Comparison of ENCODE assay signal across 26 mouse cellular contexts in genomic region chr5:104332296-104332695, GRCm38 (mm10). TPM values are rescaled to one million over a fixed set of nuclear protein-coding genes. Genes with fewer than 3 reads are reported as not detected.
A peak's percentile ranks its signal among the peaks of the same experiment; 100 is the strongest.
DNase-seq lines count a peak whose midpoint lies in the region; ATAC-seq and TF ChIP-seq lines count a peak whose summit lies in the region.
"Had no signal": no experiment of that assay in that cellular context is flagged by ENCODE, and none has a peak within 500 bp of the region (broad histone marks: within the 10 kb centered on the region; RNA-seq: fewer than 3 reads in every experiment).

No protein-coding gene starts in this region.

- 51% methylated on average over 3 of the region's 3 CpGs for WGBS in kidney, postnatal 0 days
- WGBS in kidney, embryonic 15.5 days, result 62% methylated on average over 3 of the region's 3 CpGs
- 33% methylated on average over 3 of the region's 3 CpGs for WGBS in lung, embryonic 14.5 days
- 42% methylated on average over 3 of the region's 3 CpGs for WGBS in lung, adult 2 months
- WGBS in midbrain, postnatal 0 days, result 64% methylated on average over 3 of the region's 3 CpGs
- WGBS in midbrain, embryonic 13.5 days, result 78% methylated on average over 3 of the region's 3 CpGs

- H3K4me2 ChIP-seq in kidney, postnatal 0 days (ENCODE audit: low read length), result no peak overlapping the region
- H3K4me2 ChIP-seq in kidney, embryonic 15.5 days, result no peak overlapping the region
- no peak overlapping the region for H3K4me2 ChIP-seq in lung, embryonic 14.5 days
- H3K4me2 ChIP-seq in midbrain, postnatal 0 days (ENCODE audit: low read depth, low read length, poor library complexity, severe bottlenecking), result no peak overlapping the region
- H3K4me2 ChIP-seq in midbrain, embryonic 13.5 days (replicated peaks), result no peak overlapping the region
- H3K4me2 ChIP-seq: embryonic facial prominence, embryonic 12.5 days; forebrain, embryonic 13.5 days; forebrain, embryonic 15.5 days had no signal

- no peak overlapping the region for H3K4me3 ChIP-seq in kidney, postnatal 0 days (replicated peaks; ENCODE audit: low read depth, low read length)
- no peak overlapping the region for H3K4me3 ChIP-seq in kidney, embryonic 15.5 days (replicated peaks)
- H3K4me3 ChIP-seq in lung, embryonic 14.5 days (ENCODE audit: low read depth, low read length), result no peak overlapping the region
- no peak overlapping the region for H3K4me3 ChIP-seq in lung, adult 2 months (replicated peaks; ENCODE audit: extremely low read depth, low read depth, low read length)
- no peak overlapping the region for H3K4me3 ChIP-seq in midbrain, postnatal 0 days (ENCODE audit: low read depth, low read length)
- no peak overlapping the region for H3K4me3 ChIP-seq in midbrain, embryonic 13.5 days (replicated peaks)
- H3K4me3 ChIP-seq: embryonic facial prominence, embryonic 10.5 days; embryonic facial prominence, embryonic 12.5 days; forebrain, embryonic 13.5 days; forebrain, embryonic 15.5 days had no signal

- no peak overlapping the region for H3K27ac ChIP-seq in kidney, postnatal 0 days
- H3K27ac ChIP-seq in kidney, embryonic 15.5 days, result no peak overlapping the region
- H3K27ac ChIP-seq in lung, embryonic 14.5 days (ENCODE audit: low read depth), result no peak overlapping the region
- H3K27ac ChIP-seq in midbrain, postnatal 0 days (ENCODE audit: low read depth, low read length), result no peak overlapping the region
- H3K27ac ChIP-seq in midbrain, embryonic 13.5 days, result no peak overlapping the region
- H3K27ac ChIP-seq: embryonic facial prominence, embryonic 10.5 days; embryonic facial prominence, embryonic 12.5 days; forebrain, embryonic 13.5 days; forebrain, embryonic 15.5 days had no signal

- no peak for DNase-seq in kidney, postnatal 0 days (ENCODE audit: low spot score)
- peak; percentile 37 for DNase-seq in lung, embryonic 14.5 days
- no peak for DNase-seq in lung, adult 2 months
- DNase-seq in midbrain, postnatal 0 days (ENCODE audit: low spot score), result no peak
- no peak for DNase-seq in thymus, postnatal 0 days (ENCODE audit: low spot score)
- DNase-seq: adrenal gland, adult 8-10 months; adrenal gland, postnatal 14 days; adrenal gland, postnatal 36 days; B cell, adult 2 months; cerebellum, adult 11-12 months; cerebellum, adult 2 months; cerebellum, adult 9-10 months; cerebellum, postnatal 10 days; cerebellum, postnatal 25 days had no signal

- H3K4me1 ChIP-seq in kidney, postnatal 0 days (replicated peaks; ENCODE audit: insufficient read depth, low read length), result no peaks in the 10 kb centered on the region
- H3K4me1 ChIP-seq in kidney, embryonic 15.5 days, result peaks cover 4% of the 10 kb centered on the region; the same call in 1 of the 2 replicates
- H3K4me1 ChIP-seq in lung, embryonic 14.5 days (ENCODE audit: insufficient read depth), result no peaks in the 10 kb centered on the region
- peaks cover 4% of the 10 kb centered on the region; the same call in 1 of the 2 replicates for H3K4me1 ChIP-seq in lung, adult 2 months (ENCODE audit: control insufficient read depth, insufficient read depth, low read length)
- H3K4me1 ChIP-seq in midbrain, postnatal 0 days (ENCODE audit: insufficient read depth, low read length), result no peaks in the 10 kb centered on the region
- H3K4me1 ChIP-seq in midbrain, embryonic 13.5 days (replicated peaks), result no peaks in the 10 kb centered on the region
- H3K4me1 ChIP-seq: embryonic facial prominence, embryonic 12.5 days; forebrain, embryonic 13.5 days; forebrain, embryonic 15.5 days had no signal

- peak; percentile 11; the same call in 1 of the 2 replicates for TF ChIP-seq CTCF in kidney, postnatal 0 days (IDR thresholded peaks at IDR 0.05; ENCODE audit: low read depth)
- no peak for TF ChIP-seq CTCF in lung, embryonic 14.5 days (IDR thresholded peaks at IDR 0.05; ENCODE audit: low read depth)
- TF ChIP-seq CTCF in lung, adult 2 months (IDR thresholded peaks at IDR 0.05; ENCODE audit: insufficient read depth, low read length), result no peak
- peak; percentile 35 for TF ChIP-seq CTCF in midbrain, postnatal 0 days (IDR thresholded peaks at IDR 0.05)

- no peak for TF ChIP-seq POLR2A in lung, adult 2 months (IDR thresholded peaks at IDR 0.05; ENCODE audit: borderline replicate concordance, extremely low read depth, low read depth, low read length)

- H3K27me3 ChIP-seq in kidney, postnatal 0 days (ENCODE audit: insufficient read depth, low read length), result no peaks in the 10 kb centered on the region
- H3K27me3 ChIP-seq in kidney, embryonic 15.5 days, result 0 out of 2 replicates have a peak, but pooled peaks cover 3% of the 10 kb centered on the region
- H3K27me3 ChIP-seq in lung, embryonic 14.5 days (ENCODE audit: insufficient read depth, low read length), result no peaks in the 10 kb centered on the region
- H3K27me3 ChIP-seq in midbrain, postnatal 0 days (ENCODE audit: insufficient read depth, low read length), result no peaks in the 10 kb centered on the region
- H3K27me3 ChIP-seq in midbrain, embryonic 13.5 days, result no peaks in the 10 kb centered on the region
- H3K27me3 ChIP-seq: CH12.LX; forebrain, embryonic 13.5 days; forebrain, embryonic 15.5 days had no signal

- ATAC-seq in kidney, postnatal 0 days (replicated peaks; ENCODE audit: low FRiP score, low read depth), result no peak
- no peak for ATAC-seq in kidney, embryonic 15.5 days (replicated peaks; ENCODE audit: low FRiP score)
- no peak for ATAC-seq in lung, embryonic 14.5 days (ENCODE audit: insufficient read depth)
- no peak for ATAC-seq in midbrain, postnatal 0 days (ENCODE audit: low FRiP score)
- ATAC-seq in midbrain, embryonic 13.5 days, result no peak
- ATAC-seq: CD4-positive, CD25-positive, alpha-beta regulatory T cell, adult 4 months; forebrain, embryonic 13.5 days; forebrain, embryonic 15.5 days had no signal

- no peaks in the 10 kb centered on the region for H3K9me3 ChIP-seq in kidney, postnatal 0 days (replicated peaks; ENCODE audit: low read length)
- no peaks in the 10 kb centered on the region for H3K9me3 ChIP-seq in kidney, embryonic 15.5 days (replicated peaks)
- no peaks in the 10 kb centered on the region for H3K9me3 ChIP-seq in lung, embryonic 14.5 days (ENCODE audit: low read depth, low read length)
- H3K9me3 ChIP-seq in midbrain, postnatal 0 days (ENCODE audit: low read length), result no peaks in the 10 kb centered on the region
- no peaks in the 10 kb centered on the region for H3K9me3 ChIP-seq in midbrain, embryonic 13.5 days
- H3K9me3 ChIP-seq: embryonic facial prominence, embryonic 10.5 days; embryonic facial prominence, embryonic 12.5 days; forebrain, embryonic 13.5 days; forebrain, embryonic 15.5 days had no signal

- no peaks in the 10 kb centered on the region for H3K36me3 ChIP-seq in kidney, postnatal 0 days (ENCODE audit: insufficient read depth, low read length)
- H3K36me3 ChIP-seq in kidney, embryonic 15.5 days, result no peaks in the 10 kb centered on the region
- no peaks in the 10 kb centered on the region for H3K36me3 ChIP-seq in lung, embryonic 14.5 days (ENCODE audit: insufficient read depth)
- no peaks in the 10 kb centered on the region for H3K36me3 ChIP-seq in midbrain, postnatal 0 days (ENCODE audit: insufficient read depth, low read length)
- H3K36me3 ChIP-seq in midbrain, embryonic 13.5 days, result no peaks in the 10 kb centered on the region
- H3K36me3 ChIP-seq: embryonic facial prominence, embryonic 10.5 days; forebrain, embryonic 15.5 days; G1E had no signal

- H3K9ac ChIP-seq in kidney, postnatal 0 days (ENCODE audit: low read depth, low read length), result no peak overlapping the region
- no peak overlapping the region for H3K9ac ChIP-seq in kidney, embryonic 15.5 days
- H3K9ac ChIP-seq in lung, embryonic 14.5 days, result no peak overlapping the region
- H3K9ac ChIP-seq in midbrain, postnatal 0 days (replicated peaks; ENCODE audit: low read length, poor library complexity, severe bottlenecking), result no peak overlapping the region
- H3K9ac ChIP-seq in midbrain, embryonic 13.5 days (replicated peaks), result no peak overlapping the region
- H3K9ac ChIP-seq: embryonic facial prominence, embryonic 12.5 days; forebrain, embryonic 13.5 days; forebrain, embryonic 15.5 days had no signal

RNA-seq across cellular contexts. Expression of gene Mepe, which starts 7.2 kb away (rescaled TPM):
- polyA plus RNA-seq in kidney, postnatal 0 days (2015; fragmentation: Nextera tagmentation; extraction: Ambion mirVana), result not detected in 2 replicates
- polyA plus RNA-seq in kidney, embryonic 15.5 days (2015; fragmentation: Nextera tagmentation; extraction: Ambion mirVana), result 0.15 TPM in 1 of 2 replicates, not detected in the other
- polyA plus RNA-seq in lung, embryonic 14.5 days (2014; fragmentation: Nextera tagmentation; extraction: Ambion mirVana), result not detected in 2 replicates
- polyA plus RNA-seq in lung, adult 2 months (2012; rRNA removed), result not detected in 2 replicates
- total RNA-seq in midbrain, postnatal 0 days (2014; rRNA removed), result not detected in 2 replicates
- polyA plus RNA-seq in midbrain, postnatal 0 days (2015; fragmentation: Nextera tagmentation; extraction: Ambion mirVana), result not detected in 2 replicates
- polyA plus RNA-seq in midbrain, embryonic 13.5 days (2015; fragmentation: Nextera tagmentation; extraction: Ambion mirVana), result not detected in 2 replicates
- not detected in 2 replicates for polyA plus RNA-seq in thymus, postnatal 0 days (2015; fragmentation: Nextera tagmentation; extraction: Ambion mirVana)
- total RNA-seq: adrenal gland, adult 18-20 months; adrenal gland, adult 8-10 months; adrenal gland, postnatal 14 days; adrenal gland, postnatal 36 days; CH12.LX; G1E had no signal
- polyA plus RNA-seq: CD4-positive, CD25-positive, alpha-beta regulatory T cell, adult 4 months; cerebellum, adult 2 months; cortical plate, adult 2 months; embryonic facial prominence, embryonic 10.5 days; embryonic facial prominence, embryonic 12.5 days; forebrain, embryonic 11.5 days; forebrain, embryonic 13.5 days; forebrain, embryonic 15.5 days; G1E had no signal

RNA-seq across cellular contexts. Expression of gene Ibsp, which starts 33.3 kb away (rescaled TPM):
- polyA plus RNA-seq in kidney, postnatal 0 days (2015; fragmentation: Nextera tagmentation; extraction: Ambion mirVana), result not detected in 2 replicates
- polyA plus RNA-seq in kidney, embryonic 15.5 days (2015; fragmentation: Nextera tagmentation; extraction: Ambion mirVana), result 0.14 and 160 TPM in 2 replicates
- polyA plus RNA-seq in lung, embryonic 14.5 days (2014; fragmentation: Nextera tagmentation; extraction: Ambion mirVana), result 3.0 and 3.9 TPM in 2 replicates
- polyA plus RNA-seq in lung, adult 2 months (2012; rRNA removed), result not detected in 2 replicates
- 0.16 TPM in 1 of 2 replicates, not detected in the other for total RNA-seq in midbrain, postnatal 0 days (2014; rRNA removed)
- 0.10 TPM in 1 of 2 replicates, not detected in the other for polyA plus RNA-seq in midbrain, postnatal 0 days (2015; fragmentation: Nextera tagmentation; extraction: Ambion mirVana)
- polyA plus RNA-seq in midbrain, embryonic 13.5 days (2015; fragmentation: Nextera tagmentation; extraction: Ambion mirVana), result 0.12 TPM in 1 of 2 replicates, not detected in the other
- 0.19 and 0.40 TPM in 2 replicates for polyA plus RNA-seq in thymus, postnatal 0 days (2015; fragmentation: Nextera tagmentation; extraction: Ambion mirVana)
- total RNA-seq: adrenal gland, postnatal 14 days; adrenal gland, postnatal 36 days; CH12.LX had no signal
- polyA plus RNA-seq: CD4-positive, CD25-positive, alpha-beta regulatory T cell, adult 4 months; forebrain, embryonic 11.5 days; G1E had no signal

Comparison
In these comparisons a context has a peak if more than half of its experiments do, and no peak if none do; other contexts are left out.
1. CTCF ChIP-seq: peak in kidney, postnatal 0 days (single experiment) and midbrain, postnatal 0 days (single experiment); none in lung, embryonic 14.5 days (single experiment) and lung, adult 2 months (single experiment).